Mouse (Mus musculus): ENCODE data around the gene Gm43064. TPM values are rescaled to one million over a fixed set of nuclear protein-coding genes. Genes with fewer than 3 reads are reported as not detected.
"Not testable (repeated sequence)": the region's sequence is repeated elsewhere in the genome, so short reads cannot be mapped to it uniquely, and the experiment has no call there.

Gene Gm43064
- polyA plus RNA-seq, 1 experiment from 2014 or later: 0.27 TPM

GRCm38 (mm10) chr3:103835951-103836310 is 26.6 kb downstream of the Gm43064 start:
- H3K27me3 ChIP-seq: no peaks in the 10 kb centered on the region
- WGBS: 80% methylated on average over 10 of the region's 10 CpGs
- H3K9me3 ChIP-seq (replicated peaks): 0 out of 2 replicates have a peak, but pooled peaks cover 3% of the 10 kb centered on the region
- no peak overlapping the region for H3K9ac ChIP-seq
- ATAC-seq (replicated peaks; ENCODE audit: low FRiP score): no peak
- H3K36me3 ChIP-seq: no peaks in the 10 kb centered on the region
- H3K4me1 ChIP-seq: no peaks in the 10 kb centered on the region
- H3K4me3 ChIP-seq (replicated peaks): no peak overlapping the region
- no peak overlapping the region for H3K4me2 ChIP-seq
- H3K27ac ChIP-seq: no peak overlapping the region

DNA sequence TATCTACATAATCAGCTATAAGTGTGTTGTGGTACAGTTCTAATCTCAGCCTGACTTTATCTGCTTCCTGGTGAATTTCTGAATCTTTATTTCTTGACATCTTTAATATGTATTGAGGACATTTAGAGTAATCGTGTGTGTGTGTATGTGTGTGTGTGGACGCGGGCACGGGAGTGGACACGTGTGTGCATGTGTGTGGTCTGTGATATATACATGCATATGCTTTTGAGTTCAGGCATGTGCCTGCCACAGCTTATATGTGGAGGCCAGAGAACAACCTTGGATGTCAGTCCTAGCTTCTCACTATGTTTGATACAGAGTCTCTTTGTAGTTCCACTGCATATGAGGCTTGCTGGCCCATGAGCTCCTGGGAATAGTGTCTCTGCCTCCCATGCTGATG is 27.1 kb downstream of the Gm43064 start:
- H3K27me3 ChIP-seq: no peaks in the 10 kb centered on the region
- no peak for ATAC-seq (replicated peaks; ENCODE audit: low FRiP score)
- H3K4me2 ChIP-seq: no peak overlapping the region
- no peak overlapping the region for H3K27ac ChIP-seq
- H3K4me1 ChIP-seq: no peaks in the 10 kb centered on the region
- 97% methylated on average over 5 of the region's 5 CpGs for whole genome bisulfite sequencing
- H3K9me3 ChIP-seq (replicated peaks): 0 out of 2 replicates have a peak, but pooled peaks cover 3% of the 10 kb centered on the region
- no peak overlapping the region for H3K4me3 ChIP-seq (replicated peaks)
- H3K9ac ChIP-seq: no peak overlapping the region
- H3K36me3 ChIP-seq: no peaks in the 10 kb centered on the region

GRCm38 (mm10) chr3:103839711-103840110 is 30.3 kb downstream of the Gm43064 start:
- H3K27ac ChIP-seq: no peak overlapping the region
- H3K9me3 ChIP-seq (replicated peaks): 0 out of 2 replicates have a peak, but pooled peaks cover 8% of the 10 kb centered on the region
- no peak overlapping the region for H3K4me2 ChIP-seq
- no peaks in the 10 kb centered on the region for H3K4me1 ChIP-seq
- no peak overlapping the region for H3K4me3 ChIP-seq (replicated peaks)
- no peaks in the 10 kb centered on the region for H3K36me3 ChIP-seq
- WGBS: 91% methylated on average over 6 of the region's 6 CpGs
- ATAC-seq (replicated peaks; ENCODE audit: low FRiP score): no peak
- no peaks in the 10 kb centered on the region for H3K27me3 ChIP-seq
- no peak overlapping the region for H3K9ac ChIP-seq

GRCm38 (mm10) chr3:103840195-103840594 is 30.8 kb downstream of the Gm43064 start:
- not testable (repeated sequence) for H3K27me3 ChIP-seq; H3K4me2 ChIP-seq; H3K9ac ChIP-seq; ATAC-seq (replicated peaks; ENCODE audit: low FRiP score); H3K4me3 ChIP-seq (replicated peaks); H3K36me3 ChIP-seq; H3K27ac ChIP-seq; H3K9me3 ChIP-seq (replicated peaks); H3K4me1 ChIP-seq
- 84% methylated on average over 3 of the region's 3 CpGs for WGBS

DNA sequence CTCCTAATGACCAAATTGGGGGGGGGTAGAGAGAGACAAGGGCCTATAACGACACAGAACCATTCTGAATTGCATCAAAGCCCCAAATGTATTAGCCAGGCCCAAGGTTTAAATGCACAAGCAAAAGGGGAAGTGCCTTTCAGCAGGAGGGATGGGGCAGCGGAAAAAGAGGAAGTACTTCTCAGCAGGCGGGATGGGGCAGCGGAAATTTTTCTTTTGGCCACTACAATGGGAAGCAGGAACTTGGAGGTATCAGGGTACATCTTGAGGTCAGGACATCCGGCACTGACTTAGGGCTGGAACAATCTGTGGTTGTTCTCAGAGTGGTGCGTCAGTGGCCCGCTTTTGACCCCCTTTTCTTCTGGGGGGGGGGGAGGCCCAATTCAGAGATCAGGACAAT is 31.6 kb downstream of the Gm43064 start:
- not testable (repeated sequence) for H3K4me3 ChIP-seq (replicated peaks); H3K36me3 ChIP-seq; H3K9ac ChIP-seq; H3K4me2 ChIP-seq; ATAC-seq (replicated peaks; ENCODE audit: low FRiP score); H3K27ac ChIP-seq; H3K27me3 ChIP-seq; H3K9me3 ChIP-seq (replicated peaks); H3K4me1 ChIP-seq
- WGBS: 92% methylated on average over 7 of the region's 7 CpGs

- no peaks in the 10 kb centered on the region for H3K27me3 ChIP-seq
- H3K4me2 ChIP-seq: no peak overlapping the region
- H3K9me3 ChIP-seq (replicated peaks): no peaks in the 10 kb centered on the region
- H3K36me3 ChIP-seq: no peaks in the 10 kb centered on the region
- ATAC-seq (replicated peaks; ENCODE audit: low FRiP score): no peak
- H3K4me3 ChIP-seq (replicated peaks): no peak overlapping the region
- no peaks in the 10 kb centered on the region for H3K4me1 ChIP-seq
- H3K9ac ChIP-seq: no peak overlapping the region
- no peak overlapping the region for H3K27ac ChIP-seq
- 79% methylated on average over 9 of the region's 9 CpGs for WGBS
Observed at GRCm38 (mm10) chr3:103850644-103851363, 41.4 kb downstream of the Gm43064 start.

DNA sequence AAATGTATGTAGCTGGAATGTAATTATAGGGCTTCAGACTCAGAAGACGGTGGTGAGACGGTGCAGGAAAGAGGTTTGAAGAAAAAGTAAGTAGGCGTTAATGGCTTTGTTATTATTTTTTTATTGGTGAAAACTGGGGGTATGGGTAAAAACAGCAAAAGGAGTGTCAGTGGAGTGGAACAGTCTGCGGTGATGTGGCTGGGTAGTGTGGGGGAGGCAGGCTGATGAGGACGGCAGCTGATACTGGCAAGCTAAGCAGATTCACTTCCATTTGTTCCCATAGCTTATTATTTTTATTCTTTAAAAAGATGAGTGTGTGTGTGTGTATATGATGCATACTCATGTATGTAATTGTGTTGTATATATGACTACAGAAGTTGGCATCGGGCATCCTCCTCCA is 42.1 kb downstream of the Gm43064 start:
- Histone ChIP-seq H3K36me3 (no peaks in the 10 kb centered on the region), H3K4me2 (no peak overlapping the region), H3K27ac (no peak overlapping the region), H3K9ac (no peak overlapping the region), H3K4me1 (no peaks in the 10 kb centered on the region), H3K4me3 (replicated peaks) (no peak overlapping the region), H3K27me3 (no peaks in the 10 kb centered on the region), H3K9me3 (replicated peaks) (no peaks in the 10 kb centered on the region)
- no peak for ATAC-seq (replicated peaks; ENCODE audit: low FRiP score)
- WGBS: 76% methylated on average over 6 of the region's 6 CpGs

GRCm38 (mm10) chr3:103851882-103852281 is 42.5 kb downstream of the Gm43064 start:
- Histone ChIP-seq H3K9ac (no peak overlapping the region), H3K27ac (no peak overlapping the region), H3K9me3 (replicated peaks) (no peaks in the 10 kb centered on the region), H3K4me2 (no peak overlapping the region), H3K4me3 (replicated peaks) (no peak overlapping the region), H3K36me3 (no peaks in the 10 kb centered on the region), H3K4me1 (no peaks in the 10 kb centered on the region), H3K27me3 (no peaks in the 10 kb centered on the region)
- 88% methylated on average over 8 of the region's 8 CpGs for WGBS
- ATAC-seq (replicated peaks; ENCODE audit: low FRiP score): no peak

DNA sequence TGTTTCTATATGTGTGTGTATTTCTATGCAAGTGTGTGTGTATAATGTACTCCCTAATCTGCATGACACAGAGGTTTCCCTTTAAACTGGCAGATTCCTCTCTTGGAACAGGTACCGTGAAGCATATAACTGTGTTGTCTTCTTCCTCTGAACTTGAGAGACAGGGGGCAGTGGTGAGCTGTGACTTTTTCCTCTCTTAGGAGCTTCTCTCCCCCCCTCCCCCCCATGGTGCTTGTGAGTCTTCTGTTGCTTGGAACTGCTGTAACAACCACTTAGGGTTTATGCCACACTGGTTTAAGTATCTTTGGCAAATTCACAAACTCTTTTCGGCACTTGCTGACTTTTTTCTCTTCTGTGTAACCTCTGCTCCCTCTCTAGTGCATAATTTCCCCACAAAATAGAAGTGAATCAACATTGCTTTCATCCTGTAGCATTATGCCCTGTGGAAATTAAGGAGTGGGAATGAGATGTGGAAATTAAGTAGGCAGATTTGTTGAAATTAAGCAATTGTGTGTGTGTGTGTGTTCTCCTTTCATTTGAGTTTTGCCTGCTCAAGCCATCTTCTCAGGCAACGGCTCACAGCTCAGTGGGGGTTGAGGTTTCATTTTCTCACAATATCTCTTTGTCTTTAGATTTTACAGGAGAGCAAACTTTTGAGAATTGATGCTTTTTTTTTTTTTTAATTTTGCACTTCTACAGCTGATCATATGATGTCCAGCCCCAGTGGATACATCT is 43.4 kb downstream of the Gm43064 start:
- H3K4me3 ChIP-seq (replicated peaks): no peak overlapping the region
- no peak overlapping the region for H3K4me2 ChIP-seq
- H3K4me1 ChIP-seq: no peaks in the 10 kb centered on the region
- H3K36me3 ChIP-seq: no peaks in the 10 kb centered on the region
- H3K27ac ChIP-seq: no peak overlapping the region
- 71% methylated on average over 3 of the region's 3 CpGs for WGBS
- H3K9me3 ChIP-seq (replicated peaks): no peaks in the 10 kb centered on the region
- H3K9ac ChIP-seq: no peak overlapping the region
- H3K27me3 ChIP-seq: no peaks in the 10 kb centered on the region
- no peak for ATAC-seq (replicated peaks; ENCODE audit: low FRiP score)

DNA sequence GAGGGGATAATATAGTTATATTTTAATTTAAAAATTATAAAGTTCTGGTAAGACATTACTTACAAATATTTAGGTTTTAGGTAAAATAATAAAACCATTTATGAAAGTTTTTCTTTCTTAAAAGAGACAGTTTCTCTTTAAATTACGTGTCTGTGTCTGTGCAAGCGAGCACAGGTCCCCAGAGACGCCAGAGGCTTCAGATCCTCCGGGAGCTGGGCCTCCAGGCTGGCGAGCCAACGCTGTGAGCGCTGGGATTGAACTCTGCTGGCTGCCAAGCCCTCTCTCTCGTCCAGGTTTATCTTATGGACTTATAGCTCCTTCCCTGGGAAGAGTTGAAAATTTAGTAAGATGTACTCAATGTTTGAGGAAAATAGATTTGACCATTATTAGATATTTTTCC is 44.4 kb downstream of the Gm43064 start:
- H3K27ac ChIP-seq: no peak overlapping the region

DNA sequence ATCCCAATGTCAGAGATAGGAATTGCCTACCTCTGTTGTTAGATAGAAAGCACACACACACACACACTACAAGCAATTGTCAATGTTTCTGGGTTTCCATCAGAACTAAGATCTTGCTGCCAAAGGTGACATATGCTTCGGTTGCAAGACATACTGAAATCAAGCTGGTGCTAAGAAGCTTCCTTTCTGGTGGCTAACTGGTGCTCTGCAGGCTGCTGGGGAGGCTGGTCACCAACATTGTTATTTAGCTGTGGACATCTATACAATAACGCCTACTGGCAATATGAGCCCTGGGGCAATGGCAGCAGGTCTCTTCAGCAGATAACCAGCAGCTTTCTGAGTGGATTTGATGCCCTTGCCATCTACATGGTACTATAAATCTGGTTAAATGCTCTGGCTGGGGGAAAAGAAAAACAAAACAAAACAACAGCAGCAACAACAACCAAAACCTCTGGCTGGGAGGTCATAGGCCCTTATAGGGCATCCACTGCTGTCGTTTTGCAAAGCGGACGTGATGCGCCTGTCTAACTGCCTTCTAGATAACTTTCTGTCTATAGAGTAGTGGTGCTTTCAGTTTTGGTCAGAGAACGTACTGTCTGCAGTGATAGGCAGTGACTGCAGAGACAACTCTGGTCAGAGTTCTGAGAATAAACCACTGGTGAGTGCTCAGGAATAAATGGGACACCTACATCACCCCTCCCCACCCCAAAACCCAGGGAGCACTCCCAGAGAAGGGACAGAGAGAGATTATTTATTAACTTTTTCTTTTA is 47.8 kb downstream of the Gm43064 start:
- 0 out of 2 replicates have a peak, but pooled peaks cover 6% of the 10 kb centered on the region for H3K4me1 ChIP-seq
- H3K36me3 ChIP-seq: no peaks in the 10 kb centered on the region
- no peak overlapping the region for H3K9ac ChIP-seq
- no peak overlapping the region for H3K4me3 ChIP-seq (replicated peaks)
- no peaks in the 10 kb centered on the region for H3K9me3 ChIP-seq (replicated peaks)
- no peak overlapping the region for H3K4me2 ChIP-seq
- no peak overlapping the region for H3K27ac ChIP-seq
- 83% methylated on average over 7 of the region's 7 CpGs for WGBS
- ATAC-seq (replicated peaks; ENCODE audit: low FRiP score): no peak
- no peaks in the 10 kb centered on the region for H3K27me3 ChIP-seq

More for the DNA sequence above, 44.4 kb downstream of the Gm43064 start:
- H3K4me2 ChIP-seq: no peak overlapping the region
- no peaks in the 10 kb centered on the region for H3K9me3 ChIP-seq (replicated peaks)
- H3K9ac ChIP-seq: no peak overlapping the region
- no peaks in the 10 kb centered on the region for H3K36me3 ChIP-seq
- H3K4me3 ChIP-seq (replicated peaks): no peak overlapping the region
- no peaks in the 10 kb centered on the region for H3K4me1 ChIP-seq
- H3K27me3 ChIP-seq: no peaks in the 10 kb centered on the region
- WGBS: 66% methylated on average over 8 of the region's 8 CpGs
- ATAC-seq (replicated peaks; ENCODE audit: low FRiP score): no peak

DNA sequence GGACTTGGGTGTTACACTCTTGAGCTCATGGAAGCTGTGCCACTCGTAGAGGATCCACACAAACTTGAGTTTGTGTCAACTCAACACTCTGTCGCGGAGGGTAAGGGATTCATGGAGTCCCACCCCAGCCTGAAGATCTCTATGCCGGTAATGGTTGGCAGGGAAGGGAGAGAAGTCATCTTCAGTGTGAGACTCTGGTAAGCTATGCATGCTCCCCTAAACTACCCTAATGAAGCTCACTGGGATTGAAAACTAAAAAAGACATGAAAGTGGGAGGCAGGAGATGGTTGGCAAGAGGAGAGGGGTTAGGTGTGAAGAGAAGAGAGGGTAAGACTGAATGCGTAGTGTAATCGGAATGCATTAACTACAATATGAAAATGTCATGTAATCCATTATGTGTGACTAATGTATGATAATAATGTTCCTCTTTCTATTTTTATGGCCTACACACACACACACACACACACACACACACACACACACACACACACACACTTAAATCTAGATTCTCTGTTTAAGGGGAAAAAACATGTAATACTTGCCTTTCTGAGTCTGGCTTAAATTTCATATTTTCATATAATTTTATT is 48.7 kb downstream of the Gm43064 start:
- Histone ChIP-seq H3K4me2 (no peak overlapping the region), H3K27me3 (no peaks in the 10 kb centered on the region), H3K9ac (no peak overlapping the region), H3K27ac (no peak overlapping the region), H3K9me3 (replicated peaks) (no peaks in the 10 kb centered on the region), H3K4me1 (0 out of 2 replicates have a peak, but pooled peaks cover 6% of the 10 kb centered on the region), H3K36me3 (no peaks in the 10 kb centered on the region), H3K4me3 (replicated peaks) (no peak overlapping the region)
- no peak for ATAC-seq (replicated peaks; ENCODE audit: low FRiP score)
- WGBS: 91% methylated on average over 6 of the region's 6 CpGs
